Mouse (Mus musculus) liver, embryonic 14.5 days (tissue): ENCODE data around the gene Gm14226.

Source experiments
- CTCF ChIP-seq: IDR thresholded peaks from 2 replicates; pipeline ENCODE4 v1.5.1; 2016; ENCODE audit warnings: antibody characterized with exemption, low read depth, control low read depth
- EP300 ChIP-seq: IDR thresholded peaks from 2 replicates; pipeline ENCODE4 v1.6.1; 2016; ENCODE audit warnings: antibody characterized with exemption, low read depth

DNA sequence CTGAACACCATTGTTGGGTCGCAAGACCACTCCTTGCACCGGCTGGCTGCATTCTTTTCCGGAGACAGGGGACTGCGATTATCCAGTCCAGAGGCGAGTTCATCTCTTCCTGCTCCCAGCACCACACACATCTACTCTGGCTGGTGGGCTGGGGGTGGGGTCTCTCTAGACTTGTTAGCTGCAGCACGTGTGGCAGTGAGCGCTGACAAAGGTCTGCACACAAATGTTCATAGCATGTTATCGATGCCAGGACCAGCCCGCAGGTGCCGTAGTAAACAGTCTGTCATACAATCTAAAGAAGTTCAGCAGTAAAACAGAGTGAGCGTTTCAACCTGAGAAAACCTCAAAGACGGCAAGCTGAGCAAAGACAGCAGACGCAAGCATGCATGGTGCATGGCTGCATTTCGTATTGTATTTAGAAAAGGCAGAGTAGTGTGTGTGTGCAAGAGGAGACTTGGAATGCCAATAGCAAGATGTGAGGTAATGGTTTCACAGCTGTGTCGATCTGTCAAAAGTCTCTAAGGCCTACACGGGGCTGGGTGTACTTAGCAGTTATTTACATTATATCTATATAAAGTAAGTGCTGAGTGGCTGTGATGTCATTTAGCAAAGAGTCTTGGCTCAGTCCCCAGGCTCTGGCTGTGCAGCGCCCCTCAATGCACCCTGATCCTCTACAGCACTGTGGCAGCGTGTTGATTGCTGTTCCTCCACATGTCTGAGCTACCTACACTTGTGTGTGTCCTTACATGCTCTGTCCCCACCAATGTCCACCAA is 46.0 kb upstream of the Gm14226 start:
- TF ChIP-seq CTCF (no peak), EP300 (no peak)
